Mouse (Mus musculus): Measurements from ENCODE around the gene Armc12.

GRCm38 (mm10) chr17:28537881-28538280 is 7.3 kb downstream of the Armc12 start:
- TF ChIP-seq CTCF (IDR thresholded peaks at IDR 0.05; ENCODE audit: extremely low read depth, insufficient read length, insufficient replicate concordance, low read depth, low read length) = no peak
- TF ChIP-seq POLR2A (IDR thresholded peaks at IDR 0.05; ENCODE audit: low read depth, low read length) = no peak

All from small intestine, adult 2 months (tissue).